ENCODE assay signal across 8 mouse cellular contexts in genomic region chr15:79040501-79041416, GRCm38 (mm10). TPM values are rescaled to one million over a fixed set of nuclear protein-coding genes. Genes with fewer than 3 reads are reported as not detected.
DNase-seq lines count a peak whose midpoint lies in the region; ATAC-seq and TF ChIP-seq lines count a peak whose summit lies in the region.

No protein-coding gene starts in this region.

- TF ChIP-seq CTCF in spleen, adult 2 months (IDR thresholded peaks at IDR 0.05; ENCODE audit: extremely low read depth, insufficient read depth, insufficient read length, insufficient replicate concordance): no peak

- peaks cover 14% of the 10 kb centered on the region for H3K27me3 ChIP-seq in spleen, adult 2 months (ENCODE audit: control insufficient read depth, insufficient read depth, low read length)
- peaks cover 60% of the 10 kb centered on the region for H3K27me3 ChIP-seq in forebrain, embryonic 13.5 days
- peaks cover 27% of the 10 kb centered on the region for H3K27me3 ChIP-seq in neural tube, embryonic 14.5 days (ENCODE audit: control insufficient read depth, insufficient read depth, low read length)

- H3K27ac ChIP-seq in spleen, adult 2 months (ENCODE audit: insufficient read depth, low read length): no peak overlapping the region
- H3K27ac ChIP-seq in forebrain, embryonic 13.5 days: no peak overlapping the region
- no peak overlapping the region for H3K27ac ChIP-seq in neural tube, embryonic 14.5 days (ENCODE audit: low read depth, low read length)

- H3K9ac ChIP-seq in forebrain, embryonic 13.5 days: peak overlapping the region; percentile 30; the same call in 1 of the 2 replicates
- H3K9ac ChIP-seq in neural tube, embryonic 14.5 days (replicated peaks; ENCODE audit: low read depth, low read length): peak overlapping the region; percentile 25; the same call in 1 of the 2 replicates

- H3K4me1 ChIP-seq in spleen, adult 2 months (ENCODE audit: control insufficient read depth, insufficient read depth, insufficient read length): peaks cover 10% of the 10 kb centered on the region
- peaks cover 31% of the 10 kb centered on the region for H3K4me1 ChIP-seq in forebrain, embryonic 13.5 days
- H3K4me1 ChIP-seq in neural tube, embryonic 14.5 days (ENCODE audit: control insufficient read depth, insufficient read depth, low read length): peaks cover 10% of the 10 kb centered on the region; the same call in 1 of the 2 replicates

- no peak for TF ChIP-seq POLR2A in spleen, adult 2 months (IDR thresholded peaks at IDR 0.05; ENCODE audit: low read depth, low read length)

- H3K4me3 ChIP-seq in spleen, adult 2 months (ENCODE audit: extremely low read depth, insufficient read depth, insufficient read length): peak overlapping the region; percentile 17; the same call in 1 of the 2 replicates
- H3K4me3 ChIP-seq in forebrain, embryonic 13.5 days: 0 out of 2 replicates have a peak overlapping the region, but pooled peaks have one; percentile 13
- peak overlapping the region; percentile 9; the same call in 1 of the 2 replicates for H3K4me3 ChIP-seq in neural tube, embryonic 14.5 days (ENCODE audit: low read depth, low read length)

- no peaks in the 10 kb centered on the region for H3K9me3 ChIP-seq in forebrain, embryonic 13.5 days (replicated peaks)
- H3K9me3 ChIP-seq in neural tube, embryonic 14.5 days (ENCODE audit: control insufficient read depth, low read length): no peaks in the 10 kb centered on the region

- 8% methylated on average over 24 of the region's 24 CpGs for WGBS in spleen, adult 2 months
- WGBS in forebrain, embryonic 13.5 days: 23% methylated on average over 24 of the region's 24 CpGs
- WGBS in neural tube, embryonic 14.5 days: 19% methylated on average over 24 of the region's 24 CpGs

- DNase-seq in spleen, adult 2 months (ENCODE audit: low read depth in 1 of 2, low spot score in 2 of 2): no peak
- no peak for DNase-seq in spleen, adult 18-20 months
- DNase-seq in kidney, postnatal 36 days: peak; percentile 42 to 58
- DNase-seq in left cerebral cortex, adult 8-10 months (ENCODE audit: low spot score in 2 of 2): no peak
- no peak for DNase-seq in spleen, postnatal 14 days (ENCODE audit: low spot score in 2 of 2)
- no peak for DNase-seq in adipocyte (ENCODE audit: low spot score)

- H3K36me3 ChIP-seq in spleen, adult 2 months (ENCODE audit: control insufficient read depth, insufficient read depth, low read length): no peaks in the 10 kb centered on the region
- H3K36me3 ChIP-seq in forebrain, embryonic 13.5 days (ENCODE audit: poor library complexity, severe bottlenecking): peaks cover 15% of the 10 kb centered on the region
- H3K36me3 ChIP-seq in neural tube, embryonic 14.5 days (ENCODE audit: control insufficient read depth, insufficient read depth, low read length): no peaks in the 10 kb centered on the region

- peak overlapping the region; percentile 44 for H3K4me2 ChIP-seq in forebrain, embryonic 13.5 days
- H3K4me2 ChIP-seq in neural tube, embryonic 14.5 days (ENCODE audit: low read depth, low read length): peak overlapping the region; percentile 37

- no peak for ATAC-seq in forebrain, embryonic 13.5 days
- ATAC-seq in neural tube, embryonic 14.5 days (ENCODE audit: low read depth): no peak

RNA-seq across cellular contexts. Expression of gene Galr3, which starts 0.9 kb away (rescaled TPM):
- polyA plus RNA-seq in spleen, adult 2 months (2012; rRNA removed): 0.39 and 1.0 TPM in 2 replicates
- polyA plus RNA-seq in forebrain, embryonic 13.5 days (2015; fragmentation: Nextera tagmentation; extraction: Ambion mirVana): not detected in 2 replicates
- polyA plus RNA-seq in neural tube, embryonic 14.5 days (2014; fragmentation: Nextera tagmentation; extraction: Ambion mirVana): not detected in 2 replicates
- total RNA-seq in left cerebral cortex, adult 8-10 months (2022): under 1 TPM in 3 of 4 experiments, not detected in 1; 0.30 to 0.72 (median 0.37) TPM

RNA-seq across cellular contexts. Expression of gene H1f0, which starts 12.5 kb away (rescaled TPM):
- 14.3 and 25.4 TPM in 2 replicates for polyA plus RNA-seq in spleen, adult 2 months (2012; rRNA removed)
- 546 and 569 TPM in 2 replicates for polyA plus RNA-seq in forebrain, embryonic 13.5 days (2015; fragmentation: Nextera tagmentation; extraction: Ambion mirVana)
- polyA plus RNA-seq in neural tube, embryonic 14.5 days (2014; fragmentation: Nextera tagmentation; extraction: Ambion mirVana): 45.6 and 126 TPM in 2 replicates
- 10 to 100 TPM; 84.9 to 94.2 (median 89.5) TPM for total RNA-seq in left cerebral cortex, adult 8-10 months (2022)

RNA-seq across cellular contexts. Expression of gene Ankrd54, which starts 21.9 kb away (rescaled TPM):
- polyA plus RNA-seq in spleen, adult 2 months (2012; rRNA removed): 57.3 and 78.9 TPM in 2 replicates
- 53.0 and 53.9 TPM in 2 replicates for polyA plus RNA-seq in forebrain, embryonic 13.5 days (2015; fragmentation: Nextera tagmentation; extraction: Ambion mirVana)
- polyA plus RNA-seq in neural tube, embryonic 14.5 days (2014; fragmentation: Nextera tagmentation; extraction: Ambion mirVana): 45.9 and 46.2 TPM in 2 replicates
- 10 to 100 TPM; 16.5 to 20.1 (median 18.4) TPM for total RNA-seq in left cerebral cortex, adult 8-10 months (2022)

RNA-seq across cellular contexts. Expression of gene Eif3l, which starts 34.2 kb away (rescaled TPM):
- polyA plus RNA-seq in spleen, adult 2 months (2012; rRNA removed): 85.7 and 97.2 TPM in 2 replicates
- polyA plus RNA-seq in forebrain, embryonic 13.5 days (2015; fragmentation: Nextera tagmentation; extraction: Ambion mirVana): 207 and 215 TPM in 2 replicates
- 169 and 183 TPM in 2 replicates for polyA plus RNA-seq in neural tube, embryonic 14.5 days (2014; fragmentation: Nextera tagmentation; extraction: Ambion mirVana)
- 10 to 100 TPM; 73.8 to 77.0 (median 75.3) TPM for total RNA-seq in left cerebral cortex, adult 8-10 months (2022)

Comparison
In these comparisons a context has a peak if more than half of its experiments do, and no peak if none do; other contexts are left out.
1. DNase-seq: peak in kidney, postnatal 36 days (2 of 2); none in spleen, adult 2 months (0 of 2), spleen, adult 18-20 months (0 of 2), left cerebral cortex, adult 8-10 months (0 of 2), spleen, postnatal 14 days (0 of 2) and adipocyte (single experiment).
2. Peak in every context shown above with its lines, with median percentiles within 50 percentile points of each other: H3K4me3 ChIP-seq.